8 mouse cellular contexts compared by ENCODE assay signal in genomic region chr5:122627243-122627642, GRCm38 (mm10). TPM values are rescaled to one million over a fixed set of nuclear protein-coding genes. Genes with fewer than 3 reads are reported as not detected.
DNase-seq lines count a peak whose midpoint lies in the region; ATAC-seq lines count a peak whose summit lies in the region.

No protein-coding gene starts in this region.

- no peaks in the 10 kb centered on the region for H3K9me3 ChIP-seq in hindbrain, embryonic 16.5 days (ENCODE audit: control insufficient read depth, low read length)

- H3K4me1 ChIP-seq in hindbrain, embryonic 16.5 days (ENCODE audit: control insufficient read depth, insufficient read depth, low read depth, low read length) = no peaks in the 10 kb centered on the region

- peak; percentile 75 for DNase-seq in T-cell, adult 2 months (ENCODE audit: low spot score)
- DNase-seq in cerebellum, postnatal 14 days = peak; percentile 97 to 98
- DNase-seq in frontal cortex, postnatal 36 days (ENCODE audit: low spot score in 2 of 2) = peak; percentile 89 to 93
- peak; percentile 80 to 82 for DNase-seq in layer of hippocampus, postnatal 36 days
- DNase-seq in lung, postnatal 4 days = peak; percentile 84 to 92
- peak; percentile 93 to 94 for DNase-seq in right cerebral cortex, adult 2 months (ENCODE audit: low spot score in 2 of 2)
- peak; percentile 69 for DNase-seq in urinary bladder, adult 2 months (ENCODE audit: low spot score)

- H3K36me3 ChIP-seq in hindbrain, embryonic 16.5 days (ENCODE audit: control insufficient read depth, insufficient read depth, low read length) = no peaks in the 10 kb centered on the region

- H3K27me3 ChIP-seq in hindbrain, embryonic 16.5 days (replicated peaks; ENCODE audit: control insufficient read depth, insufficient read depth, low read length) = no peaks in the 10 kb centered on the region

- no peak overlapping the region for H3K27ac ChIP-seq in hindbrain, embryonic 16.5 days (ENCODE audit: low read depth, low read length)

- H3K4me3 ChIP-seq in hindbrain, embryonic 16.5 days (ENCODE audit: low read length) = no peak overlapping the region

- H3K4me2 ChIP-seq in hindbrain, embryonic 16.5 days (ENCODE audit: low read length) = no peak overlapping the region

- 39% methylated on average over 2 of the region's 2 CpGs for WGBS in hindbrain, embryonic 16.5 days

- H3K9ac ChIP-seq in hindbrain, embryonic 16.5 days (ENCODE audit: low read depth, low read length) = no peak overlapping the region

- ATAC-seq in hindbrain, embryonic 16.5 days = peak; percentile 88

RNA-seq across cellular contexts. Expression of gene Ift81, which starts 12.9 kb away (rescaled TPM):
- 54.5 and 58.0 TPM in 2 replicates for polyA plus RNA-seq in hindbrain, embryonic 16.5 days (2015; fragmentation: Nextera tagmentation; extraction: Ambion mirVana)
- total RNA-seq in layer of hippocampus, postnatal 36 days (2021) = 10 to 100 TPM; 37.1 to 40.5 TPM
- polyA plus RNA-seq in urinary bladder, adult 2 months (2012; rRNA removed) = 13.2 TPM in 2 replicates

RNA-seq across cellular contexts. Expression of gene P2rx7, which starts 16.5 kb away (rescaled TPM):
- 4.8 and 6.1 TPM in 2 replicates for polyA plus RNA-seq in hindbrain, embryonic 16.5 days (2015; fragmentation: Nextera tagmentation; extraction: Ambion mirVana)
- total RNA-seq in layer of hippocampus, postnatal 36 days (2021) = 1 to 10 TPM; 7.4 to 7.7 TPM
- polyA plus RNA-seq in urinary bladder, adult 2 months (2012; rRNA removed) = 24.1 and 27.1 TPM in 2 replicates
